Mouse (Mus musculus) liver, postnatal 0 days (tissue): ENCODE measurements around the gene Nlrc3. TPM values are rescaled to one million over a fixed set of nuclear protein-coding genes. Genes with fewer than 3 reads are reported as not detected.
A peak's percentile ranks its signal among the peaks of the same experiment; 100 is the strongest.

Source experiments
- ATAC-seq: fragments of 200-750 bp; cut with Nextera tagmentation; 2 replicates; pipeline ENCODE4 v1.8.0; 2017; ENCODE audit warnings: mild to moderate bottlenecking, moderate library complexity
- DNase-seq: peaks from one replicate; pipeline ENCODE4 v3.0.0-alpha.2; 2016
- H3K27ac ChIP-seq: fragments of 300-500 bp; sonication (generic); 2 replicates; pipeline ENCODE4 v1.5.1; 2014; ENCODE audit warnings: antibody characterized with exemption, moderate library complexity, mild to moderate bottlenecking, low read depth
- H3K27me3 ChIP-seq: fragments of 300-500 bp; sonication (generic); 2 replicates; pipeline ENCODE4 v1.6.1; 2014; ENCODE audit warnings: low read length, control low read depth, mixed read lengths; ENCODE audit not compliant: insufficient read depth
- H3K36me3 ChIP-seq: fragments of 300-500 bp; sonication (generic); replicated peaks from 2 replicates; pipeline ENCODE4 v1.6.1; 2014; ENCODE audit warnings: mild to moderate bottlenecking, control low read depth, low read length, moderate library complexity, mixed read lengths; ENCODE audit not compliant: insufficient read depth
- H3K4me1 ChIP-seq: fragments of 300-500 bp; sonication (generic); 2 replicates; pipeline ENCODE4 v1.6.1; 2014; ENCODE audit warnings: antibody characterized with exemption, mild to moderate bottlenecking, control low read depth; ENCODE audit not compliant: insufficient read depth
- H3K4me2 ChIP-seq: fragments of 300-500 bp; sonication (generic); 2 replicates; pipeline ENCODE4 v1.6.1; 2014; ENCODE audit warnings: low read depth, mild to moderate bottlenecking, low read length, moderate library complexity, mixed read lengths
- H3K4me3 ChIP-seq: fragments of 300-500 bp; sonication (generic); 2 replicates; pipeline ENCODE4 v1.5.1; 2014; ENCODE audit warnings: low read depth, low read length
- H3K9ac ChIP-seq: fragments of 300-500 bp; sonication (generic); replicated peaks from 2 replicates; pipeline ENCODE4 v1.6.1; 2014; ENCODE audit warnings: mild to moderate bottlenecking, moderate library complexity
- H3K9me3 ChIP-seq: fragments of 300-500 bp; sonication (generic); 2 replicates; pipeline ENCODE4 v1.6.1; 2016; ENCODE audit warnings: mild to moderate bottlenecking, control low read depth, low read length, mixed read lengths
- CTCF ChIP-seq: sonication (generic); IDR thresholded peaks from 2 replicates; pipeline ENCODE4 v1.5.1; 2016; ENCODE audit warnings: antibody characterized with exemption, low read depth
- EP300 ChIP-seq: IDR thresholded peaks from 2 replicates; pipeline ENCODE4 v1.6.1; 2016; ENCODE audit warnings: antibody characterized with exemption, low read depth, mild to moderate bottlenecking
- WGBS: fragments of 180-500 bp; shearing (Covaris S2); extraction: QIAGEN DNeasy Blood & Tissue Kit; methylation state at CpG from one replicate; pipeline ENCODE4 v1.1.7; 2014; ENCODE audit not compliant: insufficient replicate concordance; 5-methylcytosine and 5-hydroxymethylcytosine counted together
- polyA plus RNA-seq: library from polyadenylated mRNA; unstranded; fragments of >200 nt; fragmentation: Nextera tagmentation; extraction: Ambion mirVana; gene quantifications from 2 replicates; pipeline ENCODE4 v1.2.1, GENCODE M21; 2015

Nlrc3 gene
- polyA plus RNA-seq, 1 experiment from 2014 or later = 0.29 TPM

DNA sequence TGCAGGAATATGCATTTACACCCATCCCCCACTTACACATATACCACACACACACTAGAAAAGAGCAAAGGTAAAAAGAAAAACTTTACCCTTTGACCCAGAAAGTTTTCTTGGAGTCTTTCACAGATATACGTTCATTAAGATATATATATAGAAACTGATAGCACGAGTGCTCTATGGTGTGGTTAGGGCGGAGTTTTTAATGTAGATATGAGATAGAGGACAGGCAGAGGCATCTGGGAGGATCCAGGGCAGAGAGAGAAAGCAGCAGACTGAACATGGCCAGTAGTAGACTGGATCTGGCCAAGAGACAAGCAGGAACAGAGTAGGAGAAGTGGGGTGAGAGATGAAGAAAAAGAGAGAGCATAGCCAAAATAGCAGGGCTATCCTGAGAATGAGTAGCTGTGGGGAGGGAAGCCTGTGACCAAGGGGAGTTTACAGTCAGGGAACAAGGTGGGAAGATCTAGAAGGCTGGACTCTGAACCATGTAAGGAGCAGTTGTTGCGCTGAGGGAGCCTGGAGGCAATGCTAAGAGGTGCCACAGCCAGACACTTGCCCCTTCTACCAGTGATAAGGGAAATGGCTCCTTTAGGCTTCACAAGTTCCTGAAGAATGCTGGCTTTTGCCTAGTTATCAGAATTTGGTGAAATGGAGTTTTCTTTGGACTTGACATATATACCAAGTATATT, 36.6 kb upstream of the Nlrc3 start:
- 43% methylated on average over 4 of the region's 4 CpGs for WGBS
- H3K4me3 ChIP-seq = no peak overlapping the region
- no peaks in the 10 kb centered on the region for H3K27me3 ChIP-seq
- no peaks in the 10 kb centered on the region for H3K36me3 ChIP-seq
- peak overlapping the region; percentile 6; the same call in 1 of the 2 replicates for H3K9ac ChIP-seq
- DNase-seq (no peak), ATAC-seq (peak; percentile 48; the same call in 1 of the 2 replicates)
- peaks cover 5% of the 10 kb centered on the region; the same call in 1 of the 2 replicates for H3K4me1 ChIP-seq
- H3K4me2 ChIP-seq = peak overlapping the region; percentile 4
- TF ChIP-seq EP300 (no peak), CTCF (no peak)
- 0 out of 2 replicates have a peak overlapping the region, but pooled peaks have one; percentile 2 for H3K27ac ChIP-seq
- H3K9me3 ChIP-seq = no peaks in the 10 kb centered on the region

DNA sequence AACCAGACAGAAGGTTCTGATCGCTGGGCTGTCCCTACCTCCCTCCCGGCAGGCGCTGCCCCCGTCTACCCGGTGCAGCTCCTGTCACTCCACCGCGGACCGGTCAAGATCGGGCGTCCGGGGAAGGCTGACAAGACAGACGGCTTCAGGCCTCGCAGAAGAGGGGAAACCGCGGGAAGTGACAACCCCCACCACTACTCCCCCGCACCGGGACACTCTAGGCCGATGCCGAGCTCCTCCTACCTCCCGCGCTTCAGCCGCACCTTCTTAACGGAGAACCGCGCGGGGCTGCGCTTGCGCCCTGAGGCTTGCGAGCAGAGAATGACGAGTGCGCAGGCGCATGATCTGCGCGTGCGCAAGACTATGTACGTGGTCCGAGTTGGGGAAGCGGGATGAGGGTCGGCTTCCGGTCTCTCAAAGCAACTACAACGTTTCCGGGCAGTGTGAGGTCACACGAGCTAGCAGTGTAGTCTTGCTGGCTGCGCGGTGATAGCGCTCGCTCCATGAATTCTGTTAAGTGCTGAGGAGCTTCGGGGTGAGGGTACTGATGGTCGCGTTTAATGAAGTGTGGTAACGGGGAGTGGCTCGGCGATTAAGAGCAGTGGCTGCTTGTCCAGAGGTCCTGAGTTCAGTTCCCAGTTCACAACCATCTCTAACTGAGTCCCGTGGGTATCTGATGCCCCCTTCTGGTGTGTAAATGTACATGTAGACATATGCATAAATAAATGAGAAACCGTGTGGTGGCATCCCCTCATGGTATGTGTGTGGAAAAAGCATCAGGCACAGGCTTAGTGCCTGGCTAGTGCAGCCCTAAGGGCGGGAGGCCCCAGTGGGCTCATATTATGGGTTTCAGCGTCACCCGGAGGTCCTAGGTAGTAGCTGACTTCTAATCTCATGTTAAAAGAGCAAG, 27.3 kb upstream of the Nlrc3 start, which contains the start of gene Slx4:
Gene Slx4 (minus strand): TSS at position 282 of the 910 bp plus-strand sequence.
- ATAC-seq (peak; percentile 96), DNase-seq (peak; percentile 94)
- TF ChIP-seq EP300 (no peak), CTCF (peak; percentile 64)
- peak within 1 kb of the TSS; percentile 87 for H3K9ac ChIP-seq
- H3K4me2 ChIP-seq = peak within 1 kb of the TSS; percentile 91
- H3K4me3 ChIP-seq = peak within 1 kb of the TSS; percentile 90
- peak within 1 kb of the TSS; percentile 88 for H3K27ac ChIP-seq
- H3K4me1 ChIP-seq = peaks cover 17% of the 10 kb centered on the region
- H3K36me3 ChIP-seq = peaks cover 15% of the 10 kb centered on the region
- 2% methylated on average over 58 of the region's 58 CpGs for WGBS
- H3K27me3 ChIP-seq = no peaks in the 10 kb centered on the region
- no peaks in the 10 kb centered on the region for H3K9me3 ChIP-seq

DNA sequence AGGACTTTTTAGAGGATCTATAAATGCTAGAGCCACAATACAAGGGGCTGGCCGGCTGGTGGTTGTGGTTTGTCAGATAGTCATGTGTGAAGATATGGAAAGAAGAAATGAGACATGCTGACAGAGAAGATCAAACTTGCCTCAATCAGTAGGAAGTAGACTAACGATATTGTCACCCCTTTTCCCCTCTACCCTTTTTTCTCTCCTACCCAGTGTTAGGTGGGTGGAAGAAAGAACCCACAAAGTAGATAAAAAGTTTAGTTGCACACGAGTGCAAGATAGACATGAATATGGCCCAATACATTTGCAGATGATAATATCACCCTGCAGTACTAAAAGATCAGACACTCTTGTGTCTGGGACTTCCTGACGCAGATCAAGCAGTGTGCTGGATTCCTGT, 12.0 kb upstream of the Nlrc3 start:
- TF ChIP-seq EP300 (no peak), CTCF (no peak)
- Histone ChIP-seq H3K4me3 (no peak overlapping the region), H3K27ac (no peak overlapping the region), H3K4me1 (no peaks in the 10 kb centered on the region), H3K9me3 (no peaks in the 10 kb centered on the region), H3K27me3 (no peaks in the 10 kb centered on the region), H3K36me3 (peaks cover 88% of the 10 kb centered on the region), H3K9ac (no peak overlapping the region), H3K4me2 (no peak overlapping the region)
- ATAC-seq (no peak), DNase-seq (no peak)
- 66% methylated on average over 4 of the region's 4 CpGs for WGBS

DNA sequence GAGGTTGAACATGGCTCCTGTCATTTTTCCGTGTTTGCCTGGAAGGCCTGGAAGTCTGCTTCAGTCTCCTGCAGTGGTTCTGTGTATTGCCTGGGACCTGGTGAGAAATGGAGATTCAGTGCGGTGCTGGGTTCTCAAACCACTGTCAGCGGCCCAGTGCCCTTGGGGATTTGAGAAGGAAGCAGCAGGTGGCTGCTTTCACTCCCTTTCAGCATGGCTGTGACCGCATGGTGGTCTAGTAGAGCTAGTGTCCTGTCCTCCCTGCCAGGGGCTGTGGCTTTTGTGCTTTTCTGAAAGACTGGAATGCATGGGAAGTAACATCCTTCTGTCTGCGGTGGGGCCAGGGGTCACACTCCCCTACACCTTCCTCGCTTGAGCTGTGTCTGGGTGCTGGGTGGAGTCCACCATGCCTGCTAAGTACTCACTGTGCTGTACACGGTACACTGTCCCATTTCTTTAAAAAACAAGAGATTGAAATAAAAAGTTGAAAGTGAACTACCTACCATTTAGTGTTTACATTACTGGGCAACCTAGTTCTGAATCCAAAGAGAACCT, 6.8 kb upstream of the Nlrc3 start:
- no peak overlapping the region for H3K9ac ChIP-seq
- WGBS = 74% methylated on average over 7 of the region's 7 CpGs
- H3K9me3 ChIP-seq = no peaks in the 10 kb centered on the region
- no peaks in the 10 kb centered on the region for H3K4me1 ChIP-seq
- ATAC-seq = peak; percentile 31; the same call in 1 of the 2 replicates
- no peaks in the 10 kb centered on the region for H3K27me3 ChIP-seq
- H3K36me3 ChIP-seq = peaks cover 77% of the 10 kb centered on the region
- H3K4me3 ChIP-seq = no peak overlapping the region
- no peak overlapping the region for H3K4me2 ChIP-seq
- peak overlapping the region; percentile 34; the same call in 1 of the 2 replicates for H3K27ac ChIP-seq
- no peak for TF ChIP-seq CTCF
- TF ChIP-seq EP300 = no peak
- DNase-seq = peak; percentile 34

DNA sequence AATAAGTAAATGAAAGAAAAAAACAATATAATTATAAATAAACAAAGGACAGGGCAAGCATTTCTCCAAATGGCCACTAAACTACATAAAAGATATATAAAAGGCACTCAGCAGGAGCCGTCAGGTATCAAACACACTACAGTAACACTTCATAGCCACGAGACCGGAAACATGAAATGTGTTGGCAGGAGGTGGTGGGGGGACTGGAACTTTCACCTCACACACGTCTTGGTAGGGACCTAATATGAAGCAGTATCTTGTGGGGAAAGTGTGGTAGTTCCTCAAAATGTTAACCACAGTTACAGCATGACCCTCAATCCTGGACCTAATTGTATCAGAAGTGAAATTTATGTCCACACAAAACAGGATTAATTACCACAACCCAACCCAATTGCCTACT, 5.7 kb upstream of the Nlrc3 start:
- Histone ChIP-seq H3K27ac (no peak overlapping the region), H3K4me3 (no peak overlapping the region), H3K36me3 (peaks cover 67% of the 10 kb centered on the region), H3K9me3 (no peaks in the 10 kb centered on the region), H3K4me1 (no peaks in the 10 kb centered on the region), H3K9ac (no peak overlapping the region), H3K27me3 (no peaks in the 10 kb centered on the region), H3K4me2 (no peak overlapping the region)
- DNase-seq (no peak), ATAC-seq (no peak)
- TF ChIP-seq CTCF (no peak), EP300 (no peak)
- 56% methylated on average over 4 of the region's 4 CpGs for WGBS

DNA sequence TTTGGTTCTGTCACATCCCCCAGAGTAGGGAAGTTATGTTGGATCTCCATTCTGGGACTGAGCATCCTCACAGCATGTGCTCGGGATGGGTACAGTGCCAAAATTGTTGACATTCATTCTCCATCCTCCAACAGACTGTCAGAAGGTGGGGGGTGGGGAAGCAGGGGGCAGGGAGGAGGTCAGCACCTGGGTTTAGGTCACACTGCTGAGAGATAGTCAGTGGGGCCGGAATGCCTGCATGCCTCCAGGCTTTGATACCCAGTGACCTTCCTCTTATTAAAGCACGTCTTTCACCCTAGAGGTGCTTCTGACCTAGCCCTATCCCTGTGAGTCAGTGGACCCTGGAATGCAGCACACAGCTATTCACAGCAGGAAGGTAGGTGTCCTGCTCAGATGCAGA, 280 bp upstream of the Nlrc3 start:
- Histone ChIP-seq H3K4me3 (no peak overlapping the region), H3K27me3 (no peaks in the 10 kb centered on the region), H3K36me3 (peaks cover 26% of the 10 kb centered on the region), H3K4me1 (peaks cover 3% of the 10 kb centered on the region; the same call in 1 of the 2 replicates), H3K4me2 (no peak overlapping the region), H3K9ac (no peak overlapping the region), H3K9me3 (no peaks in the 10 kb centered on the region), H3K27ac (no peak overlapping the region)
- DNase-seq = no peak
- no peak for ATAC-seq
- WGBS = 29% methylated on average over 3 of the region's 3 CpGs
- TF ChIP-seq EP300 (no peak), CTCF (no peak)
